Mouse (Mus musculus): ENCODE results near the gene Tgif2lx1. TPM values are rescaled to one million over a fixed set of nuclear protein-coding genes. Genes with fewer than 3 reads are reported as not detected.
"Not testable (repeated sequence)": the region's sequence is repeated elsewhere in the genome, so short reads cannot be mapped to it uniquely, and the experiment has no call there.

Gene Tgif2lx1
- not detected in 2 replicates for polyA plus RNA-seq (2012; rRNA removed)

GRCm38 (mm10) chrX:118480637-118481036 lies at the start of gene Tgif2lx1:
Gene Tgif2lx1 (minus strand): TSS chrX:118480737.
- not testable (repeated sequence) for H3K27ac ChIP-seq (ENCODE audit: insufficient read depth, low read depth, low read length); H3K36me3 ChIP-seq (ENCODE audit: control insufficient read depth, insufficient read depth, low read length); H3K4me3 ChIP-seq (ENCODE audit: low read depth, low read length); H3K4me1 ChIP-seq (ENCODE audit: control insufficient read depth, insufficient read depth, insufficient read length, low read length); H3K27me3 ChIP-seq (ENCODE audit: control insufficient read depth, insufficient read depth, low read length)
- no CpG with 5 or more reads among the region's 5 CpGs for WGBS

Other genes with a start within 250 kb of the Tgif2lx1 start
- not detected in 2 replicates for gene Tgif2lx2, start 53.5 kb downstream of the Tgif2lx1 start, polyA plus RNA-seq (2012; rRNA removed)

Data from small intestine, adult 2 months (tissue).